Mouse (Mus musculus) heart, postnatal 4 days (tissue): ENCODE data around the gene Runx3. TPM values are rescaled to one million over a fixed set of nuclear protein-coding genes. Genes with fewer than 3 reads are reported as not detected.

ENCODE experiments used
- DNase-seq: peaks from one replicate; pipeline ENCODE4 v3.0.0; 2021
- total RNA-seq, 2 experiments: library from RNA; stranded (reverse); gene quantifications; 2 replicates each; pipeline ENCODE4 v1.2.3; 2021

The Runx3 gene
- total RNA-seq, 2 experiments from 2014 or later = 0.25 to 0.45 TPM

DNA sequence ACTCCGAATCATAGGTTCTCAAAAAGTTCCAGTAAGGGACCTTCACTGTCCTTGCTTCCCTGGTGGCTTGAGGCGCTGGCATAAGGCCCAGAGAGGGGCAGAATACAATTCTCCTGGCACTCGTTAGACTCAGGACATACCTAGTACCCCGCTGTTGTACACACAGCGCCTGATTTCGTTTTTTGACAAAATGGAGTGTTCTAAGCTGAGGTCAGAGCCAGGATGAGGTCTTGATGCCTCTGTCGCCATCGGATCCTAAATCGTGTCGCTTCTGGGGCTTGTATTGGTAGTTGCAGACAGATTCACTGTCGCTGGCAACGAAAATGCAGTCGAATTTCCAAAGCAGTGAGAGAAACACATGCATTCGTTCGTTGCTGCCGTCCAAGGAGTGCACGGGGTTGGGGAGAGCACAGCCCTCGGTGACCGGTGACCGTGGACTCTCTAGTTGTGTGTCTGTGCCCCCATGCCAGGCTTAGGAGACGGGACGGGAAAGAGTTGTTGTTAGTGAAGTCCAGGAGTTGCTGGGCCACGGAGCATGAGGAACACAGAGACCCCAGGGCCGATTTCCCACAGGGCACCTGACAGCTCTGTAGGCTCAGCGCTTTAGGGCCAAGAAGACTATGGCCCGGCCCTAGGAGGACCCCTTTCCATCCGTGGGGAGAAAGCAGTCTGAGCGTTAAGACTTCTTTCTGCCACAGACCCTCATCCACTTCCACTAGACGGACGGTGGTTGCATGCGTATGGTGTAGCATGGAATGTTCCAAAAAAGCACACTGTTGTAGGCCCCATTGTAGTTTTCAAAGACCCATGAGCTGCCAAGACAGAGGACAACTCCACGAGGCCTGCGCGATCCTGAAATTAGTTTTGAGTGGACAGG, 30.9 kb downstream of the Runx3 start:
- peak; percentile 14 for DNase-seq

GRCm38 (mm10) chr4:135151988-135152594, 31.6 kb downstream of the Runx3 start:
- peak; percentile 29 for DNase-seq

DNA sequence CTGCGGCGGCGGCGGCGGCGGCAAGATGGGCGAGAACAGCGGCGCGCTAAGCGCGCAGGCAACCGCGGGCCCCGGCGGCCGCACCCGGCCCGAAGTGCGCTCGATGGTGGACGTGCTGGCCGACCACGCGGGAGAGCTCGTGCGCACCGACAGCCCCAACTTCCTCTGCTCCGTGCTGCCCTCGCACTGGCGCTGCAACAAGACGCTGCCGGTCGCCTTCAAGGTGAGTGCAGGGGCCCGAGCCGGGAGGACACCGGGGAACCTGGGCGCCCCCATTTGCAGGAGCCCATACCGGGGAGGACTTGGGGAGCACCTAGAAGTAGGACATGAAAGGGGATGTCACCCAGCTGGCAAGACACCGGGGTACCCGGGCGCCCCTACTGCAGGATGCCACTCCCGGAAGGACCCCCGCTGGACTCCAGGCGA, 32.4 kb downstream of the Runx3 start:
- DNase-seq = peak; percentile 49

- peak; percentile 17 for DNase-seq
These were observed 33.0 kb downstream of the Runx3 start for GRCm38 (mm10) chr4:135153260-135154088.

GRCm38 (mm10) chr4:135154089-135154949, 33.9 kb downstream of the Runx3 start:
- DNase-seq = no peak

DNA sequence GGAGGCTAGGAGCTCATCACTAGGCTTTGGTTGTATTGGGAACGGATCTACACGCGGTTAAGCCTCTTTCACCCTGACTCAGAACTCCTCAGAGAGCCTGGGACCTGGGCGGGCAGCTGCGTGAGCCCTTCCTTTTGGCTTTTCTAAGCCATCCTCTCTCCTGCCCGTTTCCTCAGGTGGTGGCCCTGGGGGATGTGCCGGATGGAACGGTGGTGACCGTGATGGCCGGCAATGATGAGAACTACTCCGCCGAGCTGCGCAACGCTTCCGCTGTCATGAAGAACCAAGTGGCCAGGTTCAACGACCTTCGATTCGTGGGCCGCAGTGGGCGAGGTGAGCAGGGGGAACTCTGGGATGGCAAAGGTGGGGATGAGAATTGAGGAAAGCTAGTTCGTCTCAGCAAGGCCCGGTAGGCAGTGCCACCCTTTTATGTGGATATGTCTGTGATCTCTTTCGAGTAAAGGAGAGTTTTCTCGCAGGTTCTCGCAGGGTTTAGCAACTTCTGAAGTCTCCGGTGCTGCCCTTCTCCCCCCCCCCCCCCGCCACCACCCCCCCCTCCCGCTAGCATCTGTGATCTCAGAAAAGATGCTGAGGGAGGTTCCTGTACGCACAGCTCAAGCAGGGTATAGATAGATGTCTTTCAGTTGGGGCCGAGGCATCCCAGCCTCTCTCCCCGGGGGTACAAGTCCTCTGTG, 34.8 kb downstream of the Runx3 start:
- no peak for DNase-seq

DNA sequence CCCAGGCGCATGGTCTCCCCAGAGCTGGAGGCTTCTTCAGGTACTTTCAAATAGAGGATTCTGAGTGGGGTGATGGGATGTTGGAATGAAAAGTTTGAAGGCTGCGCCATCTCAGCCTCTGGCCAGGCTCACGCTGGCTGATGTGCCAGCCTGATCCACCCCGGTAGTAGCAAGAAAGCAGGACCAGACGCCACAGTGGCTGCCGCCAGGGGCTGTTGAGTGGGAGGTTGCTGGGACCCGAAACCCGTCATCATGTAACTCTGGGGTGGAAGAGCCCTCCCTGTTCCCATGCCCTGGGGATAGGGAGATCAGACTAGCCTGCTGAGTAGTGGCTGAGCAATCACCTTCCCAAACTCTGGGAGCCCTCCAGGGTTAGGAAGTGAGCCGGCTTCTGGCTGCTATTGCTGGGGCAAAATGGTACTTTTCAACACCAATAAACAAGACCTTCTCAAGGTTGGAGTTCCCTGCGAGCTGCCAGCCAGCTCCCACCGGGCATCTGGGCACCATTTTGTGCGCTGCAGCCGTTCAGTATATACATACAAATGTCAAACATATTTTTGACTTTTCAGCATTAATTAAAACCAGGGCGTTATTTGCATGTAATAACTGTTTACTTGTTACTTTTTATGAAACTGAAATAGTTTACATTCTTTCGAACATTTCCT, 35.5 kb downstream of the Runx3 start:
- DNase-seq = no peak

DNA sequence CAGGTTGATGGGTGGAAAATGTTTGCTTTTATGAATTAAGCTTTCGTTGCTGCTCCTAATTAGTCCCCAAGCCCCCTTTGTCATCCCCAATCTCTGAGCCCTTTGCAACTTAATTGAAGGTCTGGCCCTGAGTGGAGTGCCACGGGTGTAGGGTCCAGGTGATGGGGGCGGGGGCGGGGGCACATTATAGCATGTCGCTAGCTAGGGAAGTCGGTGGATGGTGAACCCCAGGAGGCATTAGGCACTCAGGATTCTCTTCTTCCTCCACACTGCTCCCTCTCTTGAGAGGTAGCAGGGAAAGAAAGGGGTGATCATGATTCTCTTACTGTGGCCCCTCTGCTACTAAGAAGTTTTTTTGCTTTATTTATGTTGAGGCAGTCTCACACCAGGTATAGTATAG, 36.1 kb downstream of the Runx3 start:
- DNase-seq = no peak

DNA sequence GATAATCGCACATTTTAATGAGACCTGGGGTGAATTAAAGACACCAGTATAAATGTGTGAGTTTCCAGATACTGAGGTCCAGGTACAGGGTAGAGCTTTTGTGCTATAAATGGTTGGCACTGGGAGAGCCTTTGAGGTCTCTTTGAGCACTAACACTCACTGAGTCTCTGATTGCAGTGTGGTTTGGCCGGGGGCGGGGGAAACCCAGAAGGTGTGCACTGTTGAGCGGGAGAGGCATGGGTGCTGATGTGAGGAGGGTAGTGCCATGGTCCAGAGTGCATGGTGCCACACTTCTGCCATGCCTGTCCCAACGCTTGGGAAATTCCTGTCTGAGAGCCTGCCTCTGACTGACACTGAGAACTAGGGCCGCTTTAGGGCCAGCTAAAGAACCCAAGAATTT, 36.9 kb downstream of the Runx3 start:
- no peak for DNase-seq

DNA sequence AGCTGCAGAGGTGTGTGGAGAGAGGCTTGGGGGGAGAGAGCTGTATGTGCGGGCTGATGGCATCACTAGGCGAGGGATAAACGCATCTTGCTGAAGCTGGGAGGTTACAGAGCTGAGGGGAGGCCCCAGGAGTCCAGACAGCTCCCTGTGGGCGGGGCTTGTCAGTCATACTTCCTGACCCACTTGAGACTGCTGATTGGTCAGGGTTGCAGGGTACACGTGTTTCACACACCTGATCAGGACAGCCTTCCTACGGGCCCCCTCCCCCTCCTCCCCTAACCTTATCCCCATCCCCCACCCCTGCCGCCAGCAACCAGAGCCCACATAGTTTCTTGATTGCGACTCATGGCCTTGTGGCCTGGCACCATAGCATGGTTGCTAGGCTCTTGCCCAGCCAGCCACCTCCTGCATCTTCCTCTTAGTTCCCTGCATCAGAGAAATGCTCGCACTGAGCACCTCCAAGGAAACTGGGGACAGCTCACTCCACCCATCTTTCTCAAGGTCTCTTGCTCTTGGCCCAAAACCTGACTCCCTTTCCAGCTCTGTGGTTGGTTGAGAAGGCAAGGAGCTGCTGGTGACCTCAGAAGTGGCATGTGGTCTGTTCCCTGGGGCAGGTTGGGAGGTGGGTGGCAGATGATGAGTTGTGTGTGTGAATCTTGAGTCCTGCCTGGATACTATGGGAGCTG, 38.4 kb downstream of the Runx3 start:
- no peak for DNase-seq

DNA sequence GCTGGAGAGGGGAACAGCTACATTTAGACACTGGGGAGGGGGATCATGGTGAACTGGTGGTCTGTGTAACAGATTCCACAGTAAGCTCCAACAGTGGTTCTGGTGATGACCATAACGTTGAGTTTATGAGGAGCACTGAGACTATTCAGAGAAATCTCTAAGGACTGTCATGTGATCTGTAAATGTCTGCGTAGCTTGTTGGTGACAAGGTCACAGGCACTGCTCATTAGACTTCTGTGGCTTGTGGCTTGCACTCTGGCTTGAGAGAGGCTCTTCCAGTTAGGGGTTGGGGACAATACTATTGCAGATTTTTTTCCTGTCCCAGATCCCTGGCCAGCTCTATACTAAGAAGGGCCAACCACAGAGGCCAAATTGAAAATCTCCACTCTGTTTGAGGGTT, 39.2 kb downstream of the Runx3 start:
- DNase-seq = no peak

GRCm38 (mm10) chr4:135160168-135160567, 39.7 kb downstream of the Runx3 start:
- DNase-seq = no peak

- DNase-seq = no peak
These were observed 41.0 kb downstream of the Runx3 start for GRCm38 (mm10) chr4:135161441-135161840.

DNA sequence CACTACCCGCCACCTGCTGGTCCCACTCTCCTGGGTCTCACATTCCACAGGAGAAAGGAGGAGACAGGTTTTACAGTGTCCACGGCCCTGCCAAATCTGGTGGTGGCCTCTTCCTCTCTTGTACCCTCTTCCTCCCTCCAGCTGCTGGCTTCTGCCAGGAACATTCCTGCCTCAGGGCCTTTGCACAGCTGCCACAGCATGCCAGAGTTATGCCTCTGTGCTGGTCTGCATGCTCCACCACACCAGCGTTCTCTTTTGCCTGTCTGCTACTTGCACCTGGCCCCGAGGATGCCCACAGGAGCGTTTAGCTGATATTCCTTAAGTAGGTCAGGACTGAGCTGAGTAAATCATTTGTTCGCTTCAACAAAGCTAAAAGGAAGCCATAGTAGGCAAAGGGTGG, 45.3 kb downstream of the Runx3 start:
- no peak for DNase-seq

- peak; percentile 35 for DNase-seq
These were observed 46.2 kb downstream of the Runx3 start for GRCm38 (mm10) chr4:135166413-135167225.

- DNase-seq = no peak
These were observed 47.5 kb downstream of the Runx3 start for GRCm38 (mm10) chr4:135167816-135168527.

DNA sequence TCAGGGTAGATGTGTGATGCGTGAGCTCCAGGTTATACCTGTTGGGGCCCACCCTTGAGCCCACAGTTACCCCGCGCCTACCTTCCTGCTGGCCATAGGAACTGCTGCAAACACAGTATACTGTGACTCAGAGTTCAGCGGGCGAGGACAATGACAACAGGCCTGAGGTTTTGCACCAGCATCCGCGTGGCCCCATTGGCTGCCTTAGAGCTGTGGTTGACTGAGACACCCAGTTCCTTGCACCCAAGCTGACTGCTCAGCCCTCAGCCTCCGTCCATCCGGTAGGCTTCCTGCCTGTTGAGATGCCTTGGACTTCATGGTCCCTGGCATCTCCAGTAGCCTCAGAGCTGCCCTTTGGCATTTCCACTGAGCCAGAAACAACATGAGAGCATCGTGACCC, 48.6 kb downstream of the Runx3 start:
- DNase-seq = no peak

DNA sequence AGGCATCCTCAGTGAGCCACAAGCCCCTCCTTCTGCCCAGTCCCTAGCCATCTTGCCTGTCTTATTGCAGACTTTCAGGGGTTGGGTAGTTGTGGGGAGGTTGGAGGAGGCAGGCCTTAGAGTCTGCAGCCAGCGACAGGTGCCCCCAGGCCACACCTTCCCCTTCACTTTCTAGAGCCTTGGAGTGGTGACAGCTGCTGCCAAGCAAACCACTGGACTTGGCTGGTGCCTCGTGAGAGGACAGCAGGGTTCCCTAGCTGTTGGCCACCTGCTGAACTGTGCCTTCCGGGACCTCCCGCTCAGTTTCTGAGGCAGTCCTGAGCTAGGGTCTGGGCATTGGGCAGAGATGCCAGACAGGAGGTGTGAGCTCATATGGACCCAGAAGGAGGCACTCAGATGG, 49.0 kb downstream of the Runx3 start:
- DNase-seq = no peak
